Mouse (Mus musculus) heart, embryonic 11.5 days (tissue): Measurements from ENCODE around the gene Memo1. TPM values are rescaled to one million over a fixed set of nuclear protein-coding genes. Genes with fewer than 3 reads are reported as not detected.
"Not testable (repeated sequence)": the region's sequence is repeated elsewhere in the genome, so short reads cannot be mapped to it uniquely, and the experiment has no call there.

Experiments
- ATAC-seq: fragments of 200-750 bp; cut with Nextera tagmentation; replicated peaks from 2 replicates; pipeline ENCODE4 v1.8.0; 2017; ENCODE audit warnings: moderate library complexity; ENCODE audit not compliant: insufficient number of reproducible peaks, low FRiP score, low TSS enrichment
- H3K27ac ChIP-seq: fragments of 300-500 bp; sonication (generic); 2 replicates; pipeline ENCODE4 v1.5.1; 2014; ENCODE audit warnings: mild to moderate bottlenecking, low read depth, low read length
- H3K27me3 ChIP-seq: fragments of 300-500 bp; sonication (generic); 2 replicates; pipeline ENCODE4 v1.6.1; 2014; ENCODE audit warnings: mild to moderate bottlenecking, low read length, mixed read lengths; ENCODE audit not compliant: control insufficient read depth, insufficient read depth
- H3K36me3 ChIP-seq: fragments of 300-500 bp; sonication (generic); 2 replicates; pipeline ENCODE4 v1.6.1; 2014; ENCODE audit warnings: mild to moderate bottlenecking, low read length, moderate library complexity, mixed read lengths; ENCODE audit not compliant: control insufficient read depth, insufficient read depth
- H3K4me1 ChIP-seq: fragments of 300-500 bp; sonication (generic); 2 replicates; pipeline ENCODE4 v1.6.1; 2014; ENCODE audit warnings: low read length; ENCODE audit not compliant: control insufficient read depth, insufficient read depth
- H3K4me2 ChIP-seq: fragments of 300-500 bp; sonication (generic); 2 replicates; pipeline ENCODE4 v1.6.1; 2014; ENCODE audit warnings: mild to moderate bottlenecking, moderate library complexity
- H3K4me3 ChIP-seq: fragments of 300-500 bp; sonication (generic); 2 replicates; pipeline ENCODE4 v1.5.1; 2014; ENCODE audit warnings: low read depth, low read length
- H3K9ac ChIP-seq: fragments of 300-500 bp; sonication (generic); 2 replicates; pipeline ENCODE4 v1.6.1; 2014; ENCODE audit warnings: mild to moderate bottlenecking, low read depth, low read length, moderate library complexity
- H3K9me3 ChIP-seq: fragments of 300-500 bp; sonication (generic); replicated peaks from 2 replicates; pipeline ENCODE4 v1.6.1; 2016; ENCODE audit warnings: low read length; ENCODE audit not compliant: control insufficient read depth
- WGBS: fragments of 180-500 bp; shearing (Covaris S2); extraction: QIAGEN DNeasy Blood & Tissue Kit; methylation state at CpG from one replicate; pipeline ENCODE4 v1.1.7; 2014; ENCODE audit not compliant: insufficient replicate concordance; 5-methylcytosine and 5-hydroxymethylcytosine counted together
- polyA plus RNA-seq: library from polyadenylated mRNA; unstranded; fragments of >200 nt; fragmentation: Nextera tagmentation; extraction: Ambion mirVana; gene quantifications from 2 replicates; pipeline ENCODE4 v1.2.1, GENCODE M21; 2014

Memo1 gene
- polyA plus RNA-seq, 1 experiment from 2014 or later, result 79.6 TPM

DNA sequence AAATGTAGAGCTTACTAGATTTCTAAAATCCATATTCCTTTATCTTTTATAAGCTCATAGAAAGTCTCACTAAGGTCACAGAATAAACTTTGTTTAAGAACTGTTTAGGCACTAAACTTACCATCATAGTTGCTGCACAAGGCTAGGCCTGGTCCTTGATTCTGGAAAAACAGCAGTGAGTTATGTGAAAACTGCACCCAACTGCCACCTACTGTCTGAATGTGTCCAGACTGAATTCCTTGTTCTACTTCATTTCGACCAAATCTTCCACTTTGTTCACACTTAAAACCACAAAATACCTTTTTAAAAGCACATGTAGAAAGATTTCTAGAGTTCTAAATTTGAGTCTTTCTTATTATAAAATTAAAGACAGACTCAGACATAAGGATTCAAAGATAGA is 101.9 kb downstream of the Memo1 start:
- H3K4me3 ChIP-seq, result no peak overlapping the region
- H3K27ac ChIP-seq, result no peak overlapping the region
- no peak overlapping the region for H3K4me2 ChIP-seq
- 0 out of 2 replicates have a peak, but pooled peaks cover 4% of the 10 kb centered on the region for H3K4me1 ChIP-seq
- no peak for ATAC-seq
- H3K27me3 ChIP-seq, result no peaks in the 10 kb centered on the region
- 81% methylated on average over 1 of the region's 1 CpGs for WGBS
- H3K36me3 ChIP-seq, result no peaks in the 10 kb centered on the region; the same call in 1 of the 2 replicates
- H3K9me3 ChIP-seq, result no peaks in the 10 kb centered on the region
- no peak overlapping the region for H3K9ac ChIP-seq

DNA sequence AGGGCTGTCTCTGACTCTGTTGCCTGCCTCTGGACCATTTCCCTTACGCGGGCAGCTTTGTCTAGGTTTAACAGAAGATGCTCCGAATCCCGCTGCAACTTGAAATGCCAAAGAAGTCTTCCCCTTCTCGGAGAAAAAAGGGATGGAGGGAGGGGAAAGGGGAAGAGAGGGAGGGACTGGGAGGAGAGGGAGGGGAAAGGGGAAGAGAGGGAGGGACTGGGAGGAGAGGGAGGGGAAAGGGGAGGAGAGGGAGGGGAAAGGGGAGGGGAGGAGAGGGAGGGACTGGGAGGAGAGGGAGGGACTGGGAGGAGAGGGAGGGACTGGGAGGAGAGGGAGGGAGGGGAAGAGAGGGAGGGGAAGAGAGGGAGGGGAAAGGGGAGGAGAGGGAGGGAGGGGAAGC is 103.9 kb downstream of the Memo1 start:
- Histone ChIP-seq H3K36me3 (no peaks in the 10 kb centered on the region; the same call in 1 of the 2 replicates), H3K9me3 (no peaks in the 10 kb centered on the region), H3K27ac (no peak overlapping the region), H3K9ac (no peak overlapping the region), H3K27me3 (no peaks in the 10 kb centered on the region), H3K4me1 (0 out of 2 replicates have a peak, but pooled peaks cover 4% of the 10 kb centered on the region), H3K4me2 (no peak overlapping the region), H3K4me3 (no peak overlapping the region)
- WGBS, result 74% methylated on average over 5 of the region's 5 CpGs
- ATAC-seq, result no peak

DNA sequence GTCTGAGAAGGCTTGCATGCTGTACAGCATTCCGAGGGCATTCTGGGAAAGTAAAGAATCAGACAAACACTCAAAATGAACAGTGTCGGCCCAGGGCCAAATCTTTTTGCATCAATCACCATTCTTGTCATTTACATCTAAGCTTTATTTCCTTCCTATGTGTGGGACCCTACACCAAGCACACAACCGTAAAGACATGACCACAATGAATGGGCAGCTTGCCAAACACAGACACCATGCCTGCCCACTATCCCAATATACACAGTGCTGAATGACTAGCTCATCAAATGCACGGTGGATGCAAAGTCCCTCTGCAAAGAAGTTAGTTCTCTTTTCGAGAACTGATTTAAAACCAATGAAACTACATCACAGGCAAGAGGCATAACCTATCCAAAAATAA is 109.1 kb downstream of the Memo1 start:
- H3K4me3 ChIP-seq, result no peak overlapping the region
- no peaks in the 10 kb centered on the region; the same call in 1 of the 2 replicates for H3K36me3 ChIP-seq
- H3K9me3 ChIP-seq, result no peaks in the 10 kb centered on the region
- no peak overlapping the region for H3K27ac ChIP-seq
- ATAC-seq, result no peak
- no peak overlapping the region for H3K4me2 ChIP-seq
- H3K9ac ChIP-seq, result no peak overlapping the region
- no peaks in the 10 kb centered on the region for H3K4me1 ChIP-seq
- H3K27me3 ChIP-seq, result no peaks in the 10 kb centered on the region
- 83% methylated on average over 5 of the region's 5 CpGs for WGBS

DNA sequence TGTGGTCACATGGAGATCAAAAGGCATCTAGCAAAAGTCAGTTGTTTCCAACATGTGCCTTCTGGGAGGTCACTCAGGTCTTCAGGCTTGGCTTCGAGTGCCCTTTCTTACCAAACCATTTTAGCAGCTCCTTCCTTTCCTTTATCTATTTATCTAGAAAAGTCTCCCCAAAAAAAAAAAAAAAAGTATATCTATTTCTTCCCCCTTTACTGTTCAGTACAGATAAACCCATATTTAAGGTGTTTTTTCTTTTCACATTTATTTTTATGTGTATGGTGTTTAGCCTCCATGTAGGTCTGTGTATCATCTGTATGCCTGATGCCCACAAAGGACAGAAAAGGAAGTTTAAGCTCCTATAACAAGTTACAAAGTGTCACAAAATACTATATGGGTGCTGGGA is 110.6 kb downstream of the Memo1 start:
- Histone ChIP-seq H3K9me3 (no peaks in the 10 kb centered on the region), H3K27ac (no peak overlapping the region), H3K4me2 (no peak overlapping the region), H3K4me1 (no peaks in the 10 kb centered on the region), H3K36me3 (no peaks in the 10 kb centered on the region), H3K4me3 (no peak overlapping the region), H3K27me3 (no peaks in the 10 kb centered on the region), H3K9ac (no peak overlapping the region)
- no peak for ATAC-seq
- WGBS, result 81% methylated on average over 1 of the region's 1 CpGs

DNA sequence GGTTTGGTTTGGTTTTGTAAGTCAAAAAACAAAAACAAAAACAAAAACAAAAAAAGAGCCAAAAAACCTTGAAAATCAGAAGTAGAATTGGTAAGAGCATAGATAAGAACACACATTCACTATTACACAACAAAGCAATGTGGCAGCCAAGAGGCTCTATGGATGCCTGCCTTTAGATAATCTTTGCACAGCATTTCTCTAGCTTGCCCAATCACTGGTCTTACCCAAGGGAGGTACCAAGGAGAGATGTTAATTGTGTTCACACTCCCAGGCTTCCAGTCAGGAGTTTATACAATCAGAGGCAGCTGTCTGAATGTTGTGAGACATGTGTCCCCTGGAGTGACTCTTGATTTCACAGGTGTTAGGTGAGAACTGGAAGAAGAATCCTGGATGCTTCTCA is 114.4 kb downstream of the Memo1 start:
- Histone ChIP-seq H3K4me2 (no peak overlapping the region), H3K4me3 (no peak overlapping the region), H3K9me3 (no peaks in the 10 kb centered on the region), H3K27me3 (no peaks in the 10 kb centered on the region), H3K4me1 (no peaks in the 10 kb centered on the region), H3K9ac (no peak overlapping the region), H3K27ac (no peak overlapping the region), H3K36me3 (no peaks in the 10 kb centered on the region)
- ATAC-seq, result no peak

DNA sequence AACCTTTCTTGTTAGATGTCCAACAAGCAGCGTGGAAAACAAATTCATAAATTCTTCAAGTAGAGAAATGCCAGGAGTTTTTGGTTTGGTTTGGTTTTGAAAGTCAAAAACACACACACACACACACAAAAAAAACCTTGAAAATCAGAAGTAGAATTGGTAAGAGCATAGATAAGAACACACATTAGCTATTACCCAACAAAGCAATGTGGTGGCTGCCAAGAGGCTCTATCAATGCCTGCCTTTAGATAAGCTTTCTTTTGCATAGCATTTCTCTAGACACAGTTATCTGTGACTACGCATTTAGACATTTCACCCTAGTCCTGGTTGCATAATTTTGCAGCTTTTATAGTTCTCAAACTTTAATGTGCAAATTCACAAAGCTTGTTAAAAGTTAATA is 115.7 kb downstream of the Memo1 start:
- H3K4me1 ChIP-seq, H3K27ac ChIP-seq, H3K9me3 ChIP-seq, H3K36me3 ChIP-seq, H3K4me2 ChIP-seq, ATAC-seq, H3K4me3 ChIP-seq, H3K9ac ChIP-seq, H3K27me3 ChIP-seq: not testable (repeated sequence)
- WGBS, result 70% methylated on average over 2 of the region's 2 CpGs

DNA sequence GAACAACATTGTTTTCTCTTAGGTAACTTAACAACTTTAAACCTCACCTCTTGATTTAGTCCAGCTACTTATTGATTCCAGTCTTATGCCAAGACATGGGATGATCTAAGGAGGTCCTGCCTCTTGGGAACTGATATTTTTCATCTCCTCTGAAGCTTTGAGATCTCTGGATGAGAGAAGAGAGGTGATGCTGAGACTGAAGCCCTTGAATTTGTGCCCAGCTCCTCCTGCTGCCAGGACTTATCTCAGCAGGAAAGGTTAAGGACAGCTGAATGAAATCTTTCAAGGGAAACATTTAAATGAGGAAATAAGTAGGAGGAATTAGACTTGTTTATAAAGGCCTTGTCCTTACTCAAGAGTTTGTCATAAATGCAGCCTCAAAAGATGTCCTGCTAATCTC is 121.6 kb downstream of the Memo1 start:
- Histone ChIP-seq H3K36me3 (no peaks in the 10 kb centered on the region), H3K4me3 (no peak overlapping the region), H3K9me3 (no peaks in the 10 kb centered on the region), H3K9ac (no peak overlapping the region), H3K4me1 (no peaks in the 10 kb centered on the region), H3K27ac (no peak overlapping the region), H3K4me2 (no peak overlapping the region), H3K27me3 (no peaks in the 10 kb centered on the region)
- ATAC-seq, result no peak

DNA sequence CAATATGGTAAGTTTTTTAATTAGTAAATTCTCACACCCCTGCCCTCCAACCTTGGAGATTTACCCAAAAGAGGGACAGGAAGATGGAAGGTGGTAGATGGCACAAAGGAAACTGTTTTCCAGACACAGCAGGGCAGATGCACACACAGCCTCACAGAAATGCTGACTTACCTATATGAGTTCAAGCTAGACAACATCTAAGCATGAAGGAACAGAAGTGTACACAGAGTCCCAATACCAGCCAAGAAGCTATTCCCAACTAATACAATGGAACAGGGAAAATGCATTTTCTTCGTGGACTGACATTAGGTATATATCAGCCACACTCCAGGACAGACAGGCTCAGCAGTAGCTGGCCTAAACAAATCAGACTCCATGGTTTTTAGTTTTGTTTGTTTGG is 122.5 kb downstream of the Memo1 start:
- Histone ChIP-seq H3K9me3 (no peaks in the 10 kb centered on the region), H3K36me3 (no peaks in the 10 kb centered on the region), H3K4me3 (no peak overlapping the region), H3K9ac (no peak overlapping the region), H3K4me1 (no peaks in the 10 kb centered on the region), H3K27ac (no peak overlapping the region), H3K27me3 (no peaks in the 10 kb centered on the region), H3K4me2 (no peak overlapping the region)
- no peak for ATAC-seq
- 62% methylated on average over 1 of the region's 1 CpGs for WGBS

DNA sequence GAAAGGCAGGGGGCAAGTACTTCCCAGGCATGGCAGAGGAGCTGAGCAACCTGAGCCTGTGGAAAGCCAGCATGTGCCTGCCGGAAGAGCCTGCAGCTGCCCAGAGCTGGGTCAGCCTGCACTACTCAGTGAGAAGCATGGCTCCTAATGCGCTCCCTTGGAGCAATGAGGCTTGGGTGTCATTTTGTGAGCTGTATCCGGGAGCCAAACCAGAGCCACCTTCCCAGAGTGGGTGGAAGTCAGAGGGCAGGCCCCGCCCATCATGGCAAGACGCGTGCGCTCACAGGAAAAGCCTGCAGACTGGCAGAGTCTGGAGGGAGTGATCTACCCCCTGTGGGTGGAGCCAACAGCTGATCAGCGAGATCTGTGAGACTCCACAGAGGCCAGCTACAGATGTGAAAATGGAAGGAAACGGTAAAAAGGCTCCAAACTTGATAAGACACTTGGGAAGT is 135.9 kb downstream of the Memo1 start:
- ATAC-seq, result peak; percentile 86
- no peaks in the 10 kb centered on the region for H3K36me3 ChIP-seq
- under 1% methylated on average over 9 of the region's 9 CpGs for WGBS

More for the DNA sequence above, 135.9 kb downstream of the Memo1 start:
- Histone ChIP-seq H3K27ac (0 out of 2 replicates have a peak overlapping the region, but pooled peaks have one; percentile 46), H3K9ac (peak overlapping the region; percentile 48; the same call in 1 of the 2 replicates), H3K9me3 (no peaks in the 10 kb centered on the region), H3K4me1 (no peaks in the 10 kb centered on the region), H3K4me3 (peak overlapping the region; percentile 36), H3K27me3 (no peaks in the 10 kb centered on the region), H3K4me2 (peak overlapping the region; percentile 70)
